Mouse (Mus musculus) forebrain, embryonic 13.5 days (tissue): ENCODE results near the gene Angptl4. TPM values are rescaled to one million over a fixed set of nuclear protein-coding genes. Genes with fewer than 3 reads are reported as not detected.

Source experiments
- ATAC-seq: fragments of 200-750 bp; cut with Nextera tagmentation; 2 replicates; pipeline ENCODE4 v1.8.0; 2017
- H3K27ac ChIP-seq: fragments of 300-500 bp; sonication (generic); 2 replicates; pipeline ENCODE4 v1.5.1; 2015; ENCODE audit warnings: inconsistent platforms, mild to moderate bottlenecking, moderate library complexity
- H3K27me3 ChIP-seq: fragments of 300-500 bp; sonication (generic); 2 replicates; pipeline ENCODE4 v1.6.1; 2015; ENCODE audit warnings: mild to moderate bottlenecking, inconsistent platforms
- H3K36me3 ChIP-seq: fragments of 300-500 bp; sonication (generic); 2 replicates; pipeline ENCODE4 v1.6.1; 2015; ENCODE audit warnings: mild to moderate bottlenecking, inconsistent platforms; ENCODE audit not compliant: poor library complexity, severe bottlenecking
- H3K4me1 ChIP-seq: fragments of 300-500 bp; sonication (generic); 2 replicates; pipeline ENCODE4 v1.6.1; 2015; ENCODE audit warnings: inconsistent platforms
- H3K4me2 ChIP-seq: fragments of 300-500 bp; sonication (generic); 2 replicates; pipeline ENCODE4 v1.6.1; 2015; ENCODE audit warnings: inconsistent platforms, mild to moderate bottlenecking, moderate library complexity
- H3K4me3 ChIP-seq: fragments of 300-500 bp; sonication (generic); 2 replicates; pipeline ENCODE4 v1.5.1; 2015; ENCODE audit warnings: mild to moderate bottlenecking, inconsistent platforms
- H3K9ac ChIP-seq: fragments of 300-500 bp; sonication (generic); 2 replicates; pipeline ENCODE4 v1.6.1; 2015; ENCODE audit warnings: mild to moderate bottlenecking, inconsistent platforms
- H3K9me3 ChIP-seq: fragments of 300-500 bp; sonication (generic); replicated peaks from 2 replicates; pipeline ENCODE4 v1.6.1; 2016; ENCODE audit warnings: inconsistent platforms
- WGBS: fragments of 180-500 bp; shearing (Covaris S2); methylation state at CpG from one replicate; pipeline ENCODE4 v1.1.7; 2015; 5-methylcytosine and 5-hydroxymethylcytosine counted together
- polyA plus RNA-seq: library from polyadenylated mRNA; unstranded; fragments of >200 nt; fragmentation: Nextera tagmentation; extraction: Ambion mirVana; gene quantifications from 2 replicates; pipeline ENCODE4 v1.2.1, GENCODE M21; 2015

The Angptl4 gene
- polyA plus RNA-seq, 1 experiment from 2014 or later, result 10.0 TPM

DNA sequence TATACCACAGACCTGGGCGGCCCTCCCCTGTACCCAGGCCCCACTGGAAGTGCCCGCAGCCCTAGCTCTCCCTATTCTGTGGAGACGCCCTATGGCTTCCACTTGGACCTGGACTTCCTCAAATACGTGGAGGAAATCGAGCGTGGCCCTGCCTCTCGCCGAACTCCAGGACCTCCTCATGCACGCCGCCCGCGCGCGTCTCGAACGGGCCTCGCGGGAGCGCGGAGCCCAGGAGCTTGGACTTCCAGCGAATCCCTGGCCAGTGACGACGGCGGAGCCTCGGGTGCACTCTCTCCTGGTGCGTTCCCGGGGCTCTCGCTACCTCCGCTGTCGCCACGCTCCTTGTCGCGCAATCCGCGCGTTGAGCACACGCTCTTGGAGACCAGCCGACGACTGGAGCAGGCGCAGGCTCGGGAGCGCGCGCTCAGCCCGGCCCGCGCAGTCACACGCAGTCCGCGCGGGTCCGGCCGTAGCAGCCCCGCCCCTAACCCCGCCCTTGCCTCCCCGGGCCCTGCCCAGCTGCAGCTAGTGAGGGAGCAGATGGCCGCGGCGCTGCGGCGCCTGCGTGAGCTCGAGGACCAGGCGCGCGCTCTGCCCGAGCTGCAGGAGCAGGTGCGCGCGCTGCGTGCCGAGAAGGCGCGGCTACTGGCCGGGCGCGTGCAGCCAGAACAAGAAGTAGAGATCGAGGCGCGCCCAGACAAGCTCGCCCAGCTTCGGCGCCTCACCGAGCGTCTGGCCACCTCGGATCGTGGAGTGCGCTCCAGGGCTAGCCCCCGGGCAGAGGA is 35.7 kb upstream of the Angptl4 start:
- peak; percentile 98 for ATAC-seq
- peak overlapping the region; percentile 56 for H3K4me3 ChIP-seq
- peak overlapping the region; percentile 88 for H3K4me2 ChIP-seq
- H3K9me3 ChIP-seq, result no peaks in the 10 kb centered on the region
- H3K4me1 ChIP-seq, result peaks cover 26% of the 10 kb centered on the region
- peaks cover 8% of the 10 kb centered on the region for H3K27me3 ChIP-seq
- WGBS, result 1% methylated on average over 84 of the region's 89 CpGs
- H3K27ac ChIP-seq, result peak overlapping the region; percentile 84
- peaks cover 40% of the 10 kb centered on the region for H3K36me3 ChIP-seq
- H3K9ac ChIP-seq, result peak overlapping the region; percentile 82

DNA sequence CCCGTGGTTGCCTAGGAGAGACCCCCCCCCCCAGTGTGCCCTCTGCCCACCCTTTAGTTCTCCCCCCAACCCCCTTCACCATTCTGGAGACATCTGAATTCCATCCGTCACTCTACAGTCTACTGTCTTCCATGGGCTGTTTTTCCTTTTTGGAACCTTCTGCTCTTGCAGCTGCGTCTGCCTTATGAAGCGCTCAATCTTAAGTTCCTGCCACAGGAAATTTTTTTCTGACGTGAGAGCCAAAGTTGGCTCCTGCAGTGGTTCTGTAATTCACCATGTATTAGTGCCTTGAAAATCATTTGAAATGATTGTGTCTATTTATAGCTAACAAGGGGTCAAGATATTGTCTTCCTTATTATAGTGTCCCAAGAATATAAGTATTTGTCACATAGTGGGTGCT is 35.0 kb upstream of the Angptl4 start:
- 74% methylated on average over 5 of the region's 5 CpGs for WGBS
- peak overlapping the region; percentile 56 for H3K4me3 ChIP-seq
- peak overlapping the region; percentile 82 for H3K9ac ChIP-seq
- no peak overlapping the region for H3K27ac ChIP-seq
- peaks cover 32% of the 10 kb centered on the region for H3K36me3 ChIP-seq
- H3K27me3 ChIP-seq, result peaks cover 10% of the 10 kb centered on the region
- peak overlapping the region; percentile 88 for H3K4me2 ChIP-seq
- H3K4me1 ChIP-seq, result peaks cover 18% of the 10 kb centered on the region
- no peaks in the 10 kb centered on the region for H3K9me3 ChIP-seq
- no peak for ATAC-seq

DNA sequence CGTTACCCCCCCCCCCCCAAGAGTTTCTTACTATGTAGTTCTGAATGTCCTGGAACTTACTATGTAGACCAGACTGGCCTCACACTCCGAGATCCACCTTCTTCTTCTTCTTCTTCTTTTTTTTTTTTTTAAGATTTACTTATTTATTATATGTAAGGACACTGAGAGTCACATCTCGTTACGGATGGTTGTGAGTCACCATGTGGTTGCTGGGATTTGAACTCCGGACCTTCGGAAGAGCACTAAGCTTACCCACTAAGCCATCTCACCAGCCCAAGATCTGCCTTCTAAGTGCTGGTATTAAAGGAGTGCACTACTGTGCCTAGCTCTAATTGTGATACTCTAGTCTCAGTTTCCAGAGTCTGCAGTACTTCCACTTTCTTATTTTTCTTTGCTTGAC is 33.8 kb upstream of the Angptl4 start:
- Histone ChIP-seq H3K4me2 (no peak overlapping the region), H3K27ac (no peak overlapping the region), H3K9me3 (no peaks in the 10 kb centered on the region), H3K4me3 (no peak overlapping the region), H3K36me3 (peaks cover 20% of the 10 kb centered on the region), H3K27me3 (peaks cover 21% of the 10 kb centered on the region), H3K4me1 (peaks cover 28% of the 10 kb centered on the region), H3K9ac (no peak overlapping the region)
- no peak for ATAC-seq
- WGBS, result 94% methylated on average over 5 of the region's 6 CpGs

DNA sequence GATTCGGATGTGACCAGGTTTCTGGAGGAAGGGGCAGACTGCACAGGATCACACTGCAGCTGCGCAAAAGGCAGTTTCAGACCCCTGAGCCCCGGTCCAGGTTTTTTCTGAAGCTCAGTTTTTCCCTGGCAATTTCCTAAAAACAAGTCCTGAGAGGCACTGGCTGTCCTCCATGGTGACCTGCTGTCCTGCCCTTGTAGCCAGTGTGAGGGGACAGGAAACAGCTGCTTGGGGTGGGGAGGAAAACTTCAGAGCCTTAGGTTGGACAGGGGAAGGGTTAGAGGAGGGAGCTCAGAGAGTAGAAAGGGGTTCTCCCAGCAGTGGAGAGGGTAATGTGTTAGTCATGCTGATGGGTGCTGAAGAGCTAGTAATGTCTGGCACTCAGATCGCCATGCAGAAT is 31.4 kb upstream of the Angptl4 start:
- Histone ChIP-seq H3K9me3 (no peaks in the 10 kb centered on the region), H3K27me3 (peaks cover 21% of the 10 kb centered on the region), H3K4me2 (0 out of 2 replicates have a peak overlapping the region, but pooled peaks have one; percentile 2), H3K9ac (no peak overlapping the region), H3K27ac (no peak overlapping the region), H3K4me1 (peaks cover 21% of the 10 kb centered on the region), H3K36me3 (no peaks in the 10 kb centered on the region), H3K4me3 (no peak overlapping the region)
- whole genome bisulfite sequencing, result 73% methylated on average over 4 of the region's 4 CpGs
- no peak for ATAC-seq

DNA sequence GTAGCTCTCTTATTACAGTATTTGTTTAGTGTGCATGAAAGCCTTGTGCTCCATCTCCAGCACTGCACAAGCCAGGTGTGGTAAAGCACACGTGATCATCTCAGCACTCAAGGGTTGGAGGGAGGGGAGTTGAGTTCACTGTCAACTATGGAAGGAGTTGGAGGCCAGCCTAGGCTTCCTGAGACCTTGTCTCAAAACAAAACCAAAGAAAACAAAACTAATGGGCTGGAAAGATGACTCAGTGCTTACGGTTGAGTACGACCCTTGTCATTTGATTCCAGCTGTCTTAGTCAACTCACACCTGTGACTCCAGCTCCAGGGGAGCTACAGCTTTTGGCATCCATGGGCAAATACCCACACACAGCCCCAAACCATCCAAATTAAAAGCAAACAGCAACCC is 30.8 kb upstream of the Angptl4 start:
- no peaks in the 10 kb centered on the region for H3K36me3 ChIP-seq
- 68% methylated on average over 3 of the region's 3 CpGs for WGBS
- no peak overlapping the region for H3K27ac ChIP-seq
- no peaks in the 10 kb centered on the region for H3K9me3 ChIP-seq
- H3K27me3 ChIP-seq, result peaks cover 21% of the 10 kb centered on the region
- H3K4me2 ChIP-seq, result 0 out of 2 replicates have a peak overlapping the region, but pooled peaks have one; percentile 2
- no peak overlapping the region for H3K9ac ChIP-seq
- no peak overlapping the region for H3K4me3 ChIP-seq
- peaks cover 17% of the 10 kb centered on the region; the same call in 1 of the 2 replicates for H3K4me1 ChIP-seq
- ATAC-seq, result no peak

DNA sequence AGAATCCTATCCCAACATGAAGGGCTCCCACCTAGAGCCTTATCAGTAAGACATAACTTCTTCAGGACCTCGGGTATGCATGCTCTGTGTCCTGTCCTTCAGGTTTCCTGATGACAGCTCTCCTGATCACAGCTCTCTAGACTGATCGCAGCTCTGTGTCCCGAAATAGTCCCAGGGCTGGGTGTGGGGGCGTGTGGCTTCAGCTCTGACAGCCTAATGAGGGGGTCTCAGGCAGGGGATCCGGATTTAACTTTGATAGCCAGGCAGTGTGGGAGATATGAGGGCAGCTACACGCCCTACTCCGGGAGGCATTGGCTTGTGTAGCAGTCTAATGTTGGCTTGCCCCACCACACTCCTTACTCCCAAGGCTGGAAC is 29.5 kb upstream of the Angptl4 start:
- Histone ChIP-seq H3K36me3 (no peaks in the 10 kb centered on the region), H3K9me3 (no peaks in the 10 kb centered on the region), H3K4me2 (peak overlapping the region; percentile 77), H3K4me1 (0 out of 2 replicates have a peak, but pooled peaks cover 11% of the 10 kb centered on the region), H3K27ac (no peak overlapping the region), H3K4me3 (peak overlapping the region; percentile 47), H3K9ac (peak overlapping the region; percentile 60; the same call in 1 of the 2 replicates), H3K27me3 (peaks cover 21% of the 10 kb centered on the region)
- no peak for ATAC-seq
- 29% methylated on average over 7 of the region's 7 CpGs for whole genome bisulfite sequencing

DNA sequence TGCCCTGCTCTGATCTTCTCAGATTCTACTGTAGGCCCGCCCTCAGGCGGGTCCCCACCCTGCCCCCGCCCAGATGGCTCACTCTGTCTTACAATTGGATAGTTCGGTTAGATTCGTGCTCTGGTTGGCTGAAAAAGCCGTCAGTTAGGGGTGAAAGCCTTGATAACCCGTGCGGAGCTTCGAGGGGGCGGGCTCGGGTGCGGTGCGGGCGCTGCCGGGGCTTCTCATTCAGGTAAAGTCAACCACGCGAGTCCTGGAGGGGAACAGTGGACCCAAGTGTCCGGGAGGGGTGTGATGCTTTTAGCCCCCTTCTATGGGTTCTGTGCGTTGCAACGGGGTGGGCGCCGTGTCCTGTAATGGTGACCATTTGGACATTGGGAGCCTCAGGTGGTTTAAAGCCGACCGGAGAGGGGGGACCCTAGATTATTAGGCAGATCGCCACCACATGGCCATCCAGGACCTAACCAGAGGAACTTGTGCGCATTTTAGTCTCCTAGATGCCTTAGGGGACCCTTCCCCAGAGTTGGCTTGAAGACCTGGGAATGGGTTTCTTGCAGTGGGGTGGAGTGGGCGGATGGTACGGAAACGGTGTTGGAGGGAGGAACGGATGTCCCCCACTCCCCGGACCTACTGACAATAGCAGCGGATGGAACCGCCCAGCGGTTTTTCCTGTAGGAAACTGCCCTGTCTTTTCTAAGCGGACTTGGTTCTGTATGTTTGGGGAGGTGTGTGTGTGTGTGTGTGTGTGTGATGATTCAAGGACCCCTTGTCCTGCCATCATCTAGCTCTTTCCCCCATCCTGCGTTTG is 28.9 kb upstream of the Angptl4 start, which contains the start of gene Kank3:
TSS of gene Kank3 (plus strand) at position 186 of the 808 bp plus-strand sequence.
- Histone ChIP-seq H3K4me2 (peak within 1 kb of the TSS; percentile 77), H3K4me1 (0 out of 2 replicates have a peak, but pooled peaks cover 11% of the 10 kb centered on the region), H3K9me3 (no peaks in the 10 kb centered on the region), H3K4me3 (peak within 1 kb of the TSS; percentile 47), H3K9ac (peak within 1 kb of the TSS; percentile 60), H3K27me3 (peaks cover 21% of the 10 kb centered on the region), H3K27ac (no peak within 1 kb of the TSS), H3K36me3 (no peaks in the 10 kb centered on the region)
- ATAC-seq, result peak; percentile 100
- WGBS, result under 1% methylated on average over 36 of the region's 36 CpGs

DNA sequence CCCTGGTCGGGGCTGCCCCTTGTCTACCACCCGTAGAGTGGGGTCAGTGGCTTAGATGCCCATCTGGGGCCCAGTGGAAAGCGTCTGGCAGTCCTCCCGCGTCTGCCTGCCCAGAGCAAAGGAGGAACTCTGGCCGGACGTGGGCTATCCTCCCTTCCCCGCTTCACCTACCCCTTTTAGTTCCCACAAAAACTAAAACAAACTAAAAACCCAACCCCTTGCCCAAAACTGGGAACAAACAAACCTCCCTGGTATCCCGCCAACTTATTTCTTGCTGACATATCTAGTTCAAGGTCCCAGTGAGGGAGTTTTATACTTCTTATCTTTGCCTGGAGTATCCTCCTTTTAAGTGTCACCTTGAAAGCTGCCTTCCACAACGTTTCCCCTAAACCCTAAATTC is 26.6 kb upstream of the Angptl4 start:
- Histone ChIP-seq H3K36me3 (no peaks in the 10 kb centered on the region), H3K27ac (no peak overlapping the region), H3K9me3 (no peaks in the 10 kb centered on the region), H3K27me3 (peaks cover 24% of the 10 kb centered on the region), H3K4me3 (no peak overlapping the region), H3K9ac (0 out of 2 replicates have a peak overlapping the region, but pooled peaks have one; percentile 21), H3K4me2 (no peak overlapping the region), H3K4me1 (0 out of 2 replicates have a peak, but pooled peaks cover 11% of the 10 kb centered on the region)
- ATAC-seq, result no peak
- 49% methylated on average over 10 of the region's 10 CpGs for WGBS

DNA sequence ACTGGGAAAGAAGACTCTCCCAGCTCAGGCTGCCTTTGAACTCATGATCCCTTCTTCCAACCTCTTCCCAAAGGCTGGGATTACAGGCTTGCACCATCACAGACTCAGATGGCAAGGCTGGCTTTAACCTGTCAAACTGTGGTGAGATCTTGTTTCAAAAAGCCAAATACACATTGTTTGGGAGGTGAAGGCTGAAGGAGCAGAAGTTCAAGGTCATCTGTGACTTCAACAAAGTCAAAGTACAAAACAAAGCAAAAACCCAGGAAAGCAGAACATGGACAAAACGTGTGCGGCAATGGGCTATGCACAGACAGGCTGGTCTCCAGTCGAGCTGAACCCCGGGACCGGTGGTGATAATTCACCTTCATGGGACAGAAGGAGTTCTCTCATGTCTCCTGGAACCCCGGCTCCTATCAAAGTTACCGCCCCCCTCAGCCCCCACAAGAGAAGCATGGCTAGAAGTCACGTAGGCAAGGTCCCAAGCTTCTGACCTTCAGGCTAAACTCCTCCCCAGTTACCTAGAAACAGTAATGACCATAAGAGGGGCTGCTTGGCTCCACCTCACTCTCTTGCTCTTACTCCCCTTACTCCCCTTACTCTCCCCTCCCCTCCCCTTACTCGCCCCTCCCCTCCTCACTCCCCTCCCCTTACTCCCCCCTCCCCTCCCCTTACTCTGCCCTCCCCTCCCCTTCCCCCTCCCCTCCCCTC is 25.7 kb upstream of the Angptl4 start:
- no peak overlapping the region for H3K4me2 ChIP-seq
- WGBS, result 62% methylated on average over 8 of the region's 9 CpGs
- 0 out of 2 replicates have a peak, but pooled peaks cover 11% of the 10 kb centered on the region for H3K4me1 ChIP-seq
- H3K36me3 ChIP-seq, result no peaks in the 10 kb centered on the region
- H3K27me3 ChIP-seq, result peaks cover 16% of the 10 kb centered on the region
- no peak overlapping the region for H3K4me3 ChIP-seq
- no peak overlapping the region for H3K9ac ChIP-seq
- no peak for ATAC-seq
- H3K27ac ChIP-seq, result no peak overlapping the region
- H3K9me3 ChIP-seq, result no peaks in the 10 kb centered on the region

DNA sequence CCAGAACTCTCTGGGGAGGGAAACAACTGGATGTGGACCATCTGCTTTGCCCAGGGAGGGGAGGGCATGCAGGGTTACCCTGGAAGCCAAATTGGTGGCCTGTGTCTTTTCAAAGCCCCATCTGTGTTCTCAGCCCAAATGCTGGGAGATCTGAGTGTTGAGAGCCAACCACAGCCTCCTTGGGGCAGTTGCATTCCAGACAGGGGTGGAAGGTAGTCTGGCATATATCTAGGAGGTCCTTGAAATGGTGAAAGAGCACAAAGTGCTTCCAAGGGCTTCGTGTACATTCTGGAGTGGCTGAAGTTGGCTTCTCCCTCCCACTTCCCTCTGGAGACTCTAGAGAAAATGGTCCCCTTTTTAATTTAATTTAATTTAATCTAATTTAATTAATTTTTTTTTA is 23.1 kb upstream of the Angptl4 start:
- Histone ChIP-seq H3K4me3 (no peak overlapping the region), H3K36me3 (no peaks in the 10 kb centered on the region), H3K4me2 (no peak overlapping the region), H3K27me3 (peaks cover 2% of the 10 kb centered on the region; the same call in 1 of the 2 replicates), H3K9me3 (no peaks in the 10 kb centered on the region), H3K9ac (no peak overlapping the region), H3K27ac (no peak overlapping the region), H3K4me1 (no peaks in the 10 kb centered on the region)
- no peak for ATAC-seq
- 67% methylated on average over 1 of the region's 1 CpGs for WGBS

DNA sequence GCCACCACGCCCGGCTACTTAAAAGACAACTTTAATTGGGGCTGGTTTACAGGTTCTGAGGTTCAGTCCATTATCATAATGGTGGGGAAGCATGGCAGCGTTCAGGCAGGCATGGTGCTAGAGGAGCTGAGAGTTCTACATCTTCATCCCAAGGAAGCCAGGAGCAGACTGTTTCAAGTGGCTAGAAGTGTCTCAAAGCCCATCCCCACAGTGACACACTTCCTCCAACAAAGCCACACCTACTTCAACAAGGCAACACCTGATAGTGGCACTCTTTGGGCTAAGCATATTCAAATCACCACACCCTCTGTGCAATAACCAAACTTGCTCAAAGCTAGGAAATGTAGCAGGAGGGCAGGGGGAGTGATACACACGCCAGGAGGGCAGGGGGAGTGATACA is 22.6 kb upstream of the Angptl4 start:
- no peaks in the 10 kb centered on the region for H3K4me1 ChIP-seq
- H3K36me3 ChIP-seq, result no peaks in the 10 kb centered on the region
- peaks cover 2% of the 10 kb centered on the region; the same call in 1 of the 2 replicates for H3K27me3 ChIP-seq
- H3K9ac ChIP-seq, result no peak overlapping the region
- H3K4me3 ChIP-seq, result no peak overlapping the region
- no peaks in the 10 kb centered on the region for H3K9me3 ChIP-seq
- 58% methylated on average over 4 of the region's 4 CpGs for WGBS
- no peak overlapping the region for H3K27ac ChIP-seq
- no peak overlapping the region for H3K4me2 ChIP-seq
- ATAC-seq, result no peak
